Mouse (Mus musculus) hindbrain, embryonic 12.5 days (tissue): ENCODE measurements around the gene Vrk2. TPM values are rescaled to one million over a fixed set of nuclear protein-coding genes. Genes with fewer than 3 reads are reported as not detected.
A peak's percentile ranks its signal among the peaks of the same experiment; 100 is the strongest.

Experiments
- ATAC-seq: fragments of 200-750 bp; cut with Nextera tagmentation; 2 replicates; pipeline ENCODE4 v1.8.0; 2017; ENCODE audit warnings: moderate TSS enrichment; ENCODE audit not compliant: low FRiP score
- H3K27ac ChIP-seq: fragments of 300-500 bp; sonication (generic); 2 replicates; pipeline ENCODE4 v1.5.1; 2016; ENCODE audit warnings: mild to moderate bottlenecking
- H3K27me3 ChIP-seq: fragments of 300-500 bp; sonication (generic); 2 replicates; pipeline ENCODE4 v1.6.1; 2016; ENCODE audit warnings: mild to moderate bottlenecking
- H3K36me3 ChIP-seq: fragments of 300-500 bp; sonication (generic); 2 replicates; pipeline ENCODE4 v1.6.1; 2016; ENCODE audit warnings: mild to moderate bottlenecking
- H3K4me1 ChIP-seq: fragments of 300-500 bp; sonication (generic); 2 replicates; pipeline ENCODE4 v1.6.1; 2016
- H3K4me2 ChIP-seq: fragments of 300-500 bp; sonication (generic); replicated peaks from 2 replicates; pipeline ENCODE4 v1.6.1; 2016; ENCODE audit warnings: mild to moderate bottlenecking
- H3K4me3 ChIP-seq: fragments of 300-500 bp; sonication (generic); 2 replicates; pipeline ENCODE4 v1.5.1; 2016; ENCODE audit warnings: mild to moderate bottlenecking
- H3K9ac ChIP-seq: fragments of 300-500 bp; sonication (generic); 2 replicates; pipeline ENCODE4 v1.6.1; 2016; ENCODE audit warnings: mild to moderate bottlenecking, moderate library complexity
- H3K9me3 ChIP-seq: fragments of 300-500 bp; sonication (generic); replicated peaks from 2 replicates; pipeline ENCODE4 v1.6.1; 2016; ENCODE audit warnings: mild to moderate bottlenecking
- WGBS: fragments of 180-500 bp; shearing (Covaris S2); methylation state at CpG from one replicate; pipeline ENCODE4 v1.1.7; 2016; 5-methylcytosine and 5-hydroxymethylcytosine counted together
- polyA plus RNA-seq: library from polyadenylated mRNA; unstranded; fragments of >200 nt; fragmentation: Nextera tagmentation; extraction: Ambion mirVana; gene quantifications from 2 replicates; pipeline ENCODE4 v1.2.1, GENCODE M21; 2016

Vrk2 gene
- 11.1 and 15.4 TPM in 2 replicates for polyA plus RNA-seq

DNA sequence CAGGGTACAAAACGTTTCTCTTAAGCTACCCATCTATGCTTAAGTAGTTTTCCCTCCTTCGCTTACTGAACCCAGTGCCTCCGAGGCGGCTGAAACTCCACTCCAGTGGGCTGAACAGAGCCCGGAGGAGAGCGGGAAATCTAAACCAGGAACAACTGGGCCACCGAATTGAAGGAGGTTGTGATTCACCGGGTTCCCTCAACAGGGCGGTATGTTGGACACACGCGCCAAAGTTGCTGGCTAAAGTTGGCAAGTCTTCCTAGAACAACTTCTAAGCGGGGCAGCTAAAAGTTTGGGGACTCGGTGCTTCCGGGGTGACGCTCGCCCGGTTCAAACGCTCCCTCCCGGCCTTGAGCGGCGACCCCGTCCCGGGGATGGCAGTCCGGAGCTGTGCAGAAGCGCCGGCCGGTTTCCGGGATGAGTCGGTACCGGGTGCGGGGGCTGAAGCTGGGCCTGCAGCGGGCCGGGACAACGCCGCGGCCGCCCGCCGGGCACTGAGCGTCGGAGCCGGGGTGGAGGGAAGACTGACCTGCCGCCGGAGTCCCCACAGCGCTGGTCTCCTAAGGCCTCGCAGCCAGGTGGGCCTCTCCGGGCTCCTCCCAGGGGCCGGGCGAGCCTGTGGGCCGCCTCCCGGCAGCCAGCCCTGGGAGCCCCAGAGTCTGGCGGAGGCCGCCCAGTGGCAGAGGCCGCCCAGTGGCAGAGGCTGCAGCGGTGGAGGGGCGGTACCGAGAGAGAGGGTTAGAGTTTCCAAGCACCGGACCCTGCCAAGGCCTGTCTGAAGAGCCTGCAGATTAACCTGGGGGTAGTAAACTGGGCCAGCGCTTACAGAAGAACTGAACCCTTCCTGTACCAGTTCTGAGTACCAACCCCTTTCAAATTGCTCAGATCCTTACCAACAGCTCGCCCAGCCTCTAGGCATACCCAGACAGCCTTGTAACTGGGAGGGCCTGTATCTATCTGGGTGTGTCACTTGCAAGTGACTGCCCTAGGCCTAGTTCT is at the start of gene Vrk2, which contains the start of gene Gm6899:
Gene Vrk2, minus strand, starts transcription at position 939 of the 999 bp plus-strand sequence.
Gene Gm6899, plus strand, starts transcription at position 181 of the 999 bp plus-strand sequence.
- WGBS: under 1% methylated on average over 59 of the region's 60 CpGs
- H3K27ac ChIP-seq: peak within 1 kb of the TSS; percentile 64

GRCm38 (mm10) chr11:26642141-26642540 is 48.3 kb upstream of the Vrk2 start:
- Histone ChIP-seq H3K27ac (no peak overlapping the region), H3K4me1 (no peaks in the 10 kb centered on the region), H3K4me2 (no peak overlapping the region), H3K9ac (no peak overlapping the region), H3K9me3 (0 out of 2 replicates have a peak, but pooled peaks cover 5% of the 10 kb centered on the region), H3K4me3 (no peak overlapping the region), H3K36me3 (no peaks in the 10 kb centered on the region), H3K27me3 (no peaks in the 10 kb centered on the region)
- WGBS: 100% methylated on average over 1 of the region's 1 CpGs
- no peak for ATAC-seq

More for the DNA sequence above, at the start of gene Vrk2, which contains the start of gene Gm6899:
- peak within 1 kb of the TSS; percentile 84 for H3K4me2 ChIP-seq
- H3K9me3 ChIP-seq: no peaks in the 10 kb centered on the region
- H3K27me3 ChIP-seq: no peaks in the 10 kb centered on the region
- H3K4me3 ChIP-seq: peak within 1 kb of the TSS; percentile 72
- peaks cover 5% of the 10 kb centered on the region; the same call in 1 of the 2 replicates for H3K4me1 ChIP-seq
- ATAC-seq: peak; percentile 98
- peak within 1 kb of the TSS; percentile 73 for H3K9ac ChIP-seq
- H3K36me3 ChIP-seq: no peaks in the 10 kb centered on the region

DNA sequence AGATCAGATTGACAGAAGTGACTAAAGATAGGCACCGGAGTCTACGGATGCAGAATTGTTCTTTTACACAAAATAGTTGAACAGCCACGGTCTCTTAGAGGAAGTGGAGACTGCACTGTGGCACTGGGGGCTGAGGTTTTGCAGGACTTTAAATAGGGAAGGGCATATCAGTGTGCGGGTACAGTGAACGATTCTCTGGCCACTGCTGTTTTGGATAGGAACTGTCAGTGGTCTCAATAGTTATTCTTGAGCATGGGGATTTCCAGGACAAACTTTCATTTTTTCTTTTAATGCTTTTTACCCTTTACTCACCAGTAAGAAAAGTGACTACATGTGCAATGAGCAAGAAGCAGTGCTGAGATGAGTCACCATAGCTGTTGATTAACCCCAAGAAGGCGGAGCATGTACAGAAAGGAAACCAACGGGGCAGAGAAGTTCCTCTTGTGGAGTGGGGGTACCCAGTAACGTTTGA is 46.6 kb upstream of the Vrk2 start:
- Histone ChIP-seq H3K36me3 (no peaks in the 10 kb centered on the region), H3K4me3 (no peak overlapping the region), H3K27ac (no peak overlapping the region), H3K4me1 (no peaks in the 10 kb centered on the region), H3K4me2 (no peak overlapping the region), H3K9ac (no peak overlapping the region), H3K27me3 (no peaks in the 10 kb centered on the region), H3K9me3 (0 out of 2 replicates have a peak, but pooled peaks cover 5% of the 10 kb centered on the region)
- ATAC-seq: no peak
- WGBS: 74% methylated on average over 8 of the region's 8 CpGs

- Histone ChIP-seq H3K4me1 (no peaks in the 10 kb centered on the region), H3K4me2 (no peak overlapping the region), H3K27ac (no peak overlapping the region), H3K4me3 (no peak overlapping the region), H3K27me3 (no peaks in the 10 kb centered on the region), H3K36me3 (no peaks in the 10 kb centered on the region), H3K9ac (no peak overlapping the region), H3K9me3 (no peaks in the 10 kb centered on the region)
- WGBS: 93% methylated on average over 1 of the region's 1 CpGs
- ATAC-seq: no peak
These were observed 42.4 kb upstream of the Vrk2 start for GRCm38 (mm10) chr11:26636239-26636638.

GRCm38 (mm10) chr11:26622727-26623126 is 28.9 kb upstream of the Vrk2 start:
- Histone ChIP-seq H3K27ac (no peak overlapping the region), H3K4me1 (no peaks in the 10 kb centered on the region), H3K9ac (no peak overlapping the region), H3K9me3 (no peaks in the 10 kb centered on the region), H3K36me3 (no peaks in the 10 kb centered on the region), H3K27me3 (no peaks in the 10 kb centered on the region), H3K4me2 (no peak overlapping the region), H3K4me3 (no peak overlapping the region)
- no peak for ATAC-seq
- 91% methylated on average over 5 of the region's 5 CpGs for WGBS

GRCm38 (mm10) chr11:26618475-26619223 is 24.9 kb upstream of the Vrk2 start:
- no peak overlapping the region for H3K4me2 ChIP-seq
- no peak overlapping the region for H3K4me3 ChIP-seq
- no peak overlapping the region for H3K9ac ChIP-seq
- no peaks in the 10 kb centered on the region for H3K4me1 ChIP-seq
- H3K27ac ChIP-seq: no peak overlapping the region
- no peak for ATAC-seq
- H3K27me3 ChIP-seq: no peaks in the 10 kb centered on the region
- WGBS: 87% methylated on average over 2 of the region's 2 CpGs
- H3K36me3 ChIP-seq: no peaks in the 10 kb centered on the region
- H3K9me3 ChIP-seq: no peaks in the 10 kb centered on the region

DNA sequence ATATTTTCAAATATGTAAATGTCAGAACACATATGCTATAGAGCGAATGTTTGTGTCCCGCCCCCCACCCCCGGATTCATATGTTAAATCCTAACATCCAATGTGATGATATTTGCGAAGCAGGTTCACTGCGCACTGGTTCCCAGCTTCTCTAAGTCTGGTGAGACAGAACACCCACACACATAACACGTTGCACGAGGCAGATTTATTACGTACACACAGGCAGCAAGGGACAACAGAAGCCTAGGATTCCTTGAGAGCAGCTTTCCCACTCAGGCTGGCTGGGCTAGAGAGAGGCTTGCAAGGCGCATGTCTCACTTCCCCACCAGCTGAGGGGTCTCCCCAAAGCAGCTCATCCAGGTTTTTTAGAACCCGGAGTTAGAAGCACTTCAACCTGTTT is 15.0 kb upstream of the Vrk2 start:
- H3K9ac ChIP-seq: no peak overlapping the region
- WGBS: 79% methylated on average over 10 of the region's 10 CpGs
- no peaks in the 10 kb centered on the region for H3K36me3 ChIP-seq
- H3K27ac ChIP-seq: no peak overlapping the region
- H3K27me3 ChIP-seq: no peaks in the 10 kb centered on the region
- no peak overlapping the region for H3K4me2 ChIP-seq
- no peak overlapping the region for H3K4me3 ChIP-seq
- no peaks in the 10 kb centered on the region for H3K9me3 ChIP-seq
- no peaks in the 10 kb centered on the region for H3K4me1 ChIP-seq
- ATAC-seq: no peak

GRCm38 (mm10) chr11:26604061-26604655 is 10.4 kb upstream of the Vrk2 start:
- no peaks in the 10 kb centered on the region for H3K9me3 ChIP-seq
- no peak overlapping the region for H3K9ac ChIP-seq
- H3K4me1 ChIP-seq: no peaks in the 10 kb centered on the region
- WGBS: 92% methylated on average over 1 of the region's 1 CpGs
- no peak for ATAC-seq
- no peaks in the 10 kb centered on the region for H3K36me3 ChIP-seq
- no peak overlapping the region for H3K4me3 ChIP-seq
- no peak overlapping the region for H3K4me2 ChIP-seq
- H3K27me3 ChIP-seq: no peaks in the 10 kb centered on the region
- H3K27ac ChIP-seq: no peak overlapping the region

DNA sequence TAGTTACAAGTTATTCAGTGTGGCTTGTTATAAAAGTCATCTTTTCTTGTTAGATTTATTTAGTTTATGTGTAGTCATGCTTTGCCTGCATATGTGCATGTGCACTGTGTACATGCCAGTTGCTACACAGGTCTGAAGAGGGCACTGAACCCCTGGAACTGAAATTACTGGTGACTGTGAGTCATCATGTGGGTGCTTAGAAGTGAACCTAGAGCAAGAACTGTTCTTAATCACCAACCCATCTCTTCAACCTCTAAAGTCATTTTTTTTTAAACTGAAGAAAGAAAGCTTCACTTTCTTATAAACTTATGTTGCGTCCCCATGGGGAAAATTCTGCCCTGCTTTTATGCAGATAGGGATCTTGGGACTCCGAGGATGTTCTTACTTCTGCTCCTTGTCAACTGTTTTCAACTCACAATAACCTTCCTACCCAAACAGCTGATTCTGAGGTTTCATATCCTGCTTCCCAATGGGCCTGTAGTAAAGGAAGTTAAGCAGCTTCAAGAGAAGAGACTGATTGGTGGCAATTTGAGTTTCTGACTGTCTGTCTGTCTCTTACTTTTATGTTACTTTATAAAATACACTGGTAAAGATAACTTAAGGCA is 7.9 kb upstream of the Vrk2 start:
- no peak overlapping the region for H3K9ac ChIP-seq
- no peak for ATAC-seq
- no peaks in the 10 kb centered on the region for H3K36me3 ChIP-seq
- H3K4me2 ChIP-seq: no peak overlapping the region
- no peaks in the 10 kb centered on the region for H3K9me3 ChIP-seq
- H3K27ac ChIP-seq: no peak overlapping the region
- no peaks in the 10 kb centered on the region for H3K27me3 ChIP-seq
- no peak overlapping the region for H3K4me3 ChIP-seq
- H3K4me1 ChIP-seq: no peaks in the 10 kb centered on the region
- WGBS: 80% methylated on average over 2 of the region's 2 CpGs

GRCm38 (mm10) chr11:26600692-26601091 is 6.9 kb upstream of the Vrk2 start:
- Histone ChIP-seq H3K9me3 (no peaks in the 10 kb centered on the region), H3K27ac (no peak overlapping the region), H3K27me3 (no peaks in the 10 kb centered on the region), H3K4me3 (no peak overlapping the region), H3K36me3 (no peaks in the 10 kb centered on the region), H3K9ac (no peak overlapping the region), H3K4me1 (no peaks in the 10 kb centered on the region), H3K4me2 (no peak overlapping the region)
- WGBS: 91% methylated on average over 4 of the region's 4 CpGs
- ATAC-seq: no peak

- H3K4me3 ChIP-seq: no peak overlapping the region
- WGBS: 70% methylated on average over 1 of the region's 1 CpGs
- no peak overlapping the region for H3K27ac ChIP-seq
- H3K9me3 ChIP-seq: no peaks in the 10 kb centered on the region
- no peaks in the 10 kb centered on the region for H3K4me1 ChIP-seq
- no peak overlapping the region for H3K4me2 ChIP-seq
- no peaks in the 10 kb centered on the region for H3K36me3 ChIP-seq
- no peaks in the 10 kb centered on the region for H3K27me3 ChIP-seq
- ATAC-seq: no peak
- no peak overlapping the region for H3K9ac ChIP-seq
These were observed 5.1 kb upstream of the Vrk2 start for GRCm38 (mm10) chr11:26598876-26599275.
